Mouse (Mus musculus) G1E (cell line): ENCODE measurements around the gene Tnik. TPM values are rescaled to one million over a fixed set of nuclear protein-coding genes. Genes with fewer than 3 reads are reported as not detected.

Experiments used
- ATAC-seq: 2 replicates; pipeline ENCODE4 v1.8.0; 2016; ENCODE audit warnings: mild to moderate bottlenecking; ENCODE audit not compliant: insufficient number of reproducible peaks, poor library complexity, low FRiP score, severe bottlenecking; ENCODE audit errors: extremely low read depth
- DNase-seq: peaks from one replicate; pipeline ENCODE4 v3.0.0; 2012; ENCODE audit warnings: low spot score
- H3K27me3 ChIP-seq: 2 replicates; pipeline ENCODE4 v1.6.1; 2012; ENCODE audit warnings: mild to moderate bottlenecking, low read length, inconsistent platforms; ENCODE audit not compliant: insufficient read depth
- H3K36me3 ChIP-seq: replicated peaks from 2 replicates; pipeline ENCODE3; 2012; ENCODE audit warnings: mild to moderate bottlenecking, inconsistent platforms
- H3K4me1 ChIP-seq: 2 replicates; pipeline ENCODE4 v1.6.1; 2012; ENCODE audit warnings: low read depth, low read length, inconsistent platforms, mixed read lengths; ENCODE audit not compliant: insufficient read depth
- H3K4me3 ChIP-seq: 2 replicates; pipeline ENCODE4 v1.5.1; 2012; ENCODE audit warnings: low read depth, mild to moderate bottlenecking, inconsistent platforms, low read length, moderate library complexity, mixed read lengths
- H3K9me3 ChIP-seq: replicated peaks from 2 replicates; pipeline ENCODE4 v1.6.1; 2012; ENCODE audit warnings: inconsistent platforms
- CTCF ChIP-seq: IDR thresholded peaks from 2 replicates; pipeline ENCODE4 v1.5.1; 2012; ENCODE audit warnings: low read depth, low read length, inconsistent platforms, mixed read lengths
- GATA1 ChIP-seq: IDR thresholded peaks from 2 replicates; pipeline ENCODE4 v1.6.1; 2012; ENCODE audit warnings: borderline replicate concordance, low read length, inconsistent platforms, mixed read lengths
- GATA2 ChIP-seq: IDR thresholded peaks from 2 replicates; pipeline ENCODE4 v1.6.1; 2012; ENCODE audit warnings: low read depth, low read length, inconsistent platforms, borderline replicate concordance
- POLR2AphosphoS5 ChIP-seq: IDR thresholded peaks from 2 replicates; pipeline ENCODE4 v1.6.1; 2012; ENCODE audit warnings: low read depth, low read length, inconsistent platforms; ENCODE audit not compliant: insufficient replicate concordance
- TAL1 ChIP-seq: conservative IDR thresholded peaks from 2 replicates; pipeline ENCODE4 v1.6.1; 2012; ENCODE audit warnings: low read depth, low read length, inconsistent platforms, mixed read lengths
- polyA plus RNA-seq: library from polyadenylated mRNA; stranded (reverse); fragments of >175 nt; gene quantifications from 2 replicates; pipeline ENCODE4 v1.2.3, GENCODE M21; 2012
- total RNA-seq, 2 experiments: library from RNA; stranded (forward) in 1 of 2; stranded (reverse) in 1 of 2; fragments of 200-1000 nt in 1 of 2; fragments of >200 nt in 1 of 2; fragmentation: Nextera tagmentation in 1 of 2; gene quantifications; 2 replicates each; pipeline ENCODE4 v1.2.3; 2014 to 2017

The Tnik gene
- total and polyA plus RNA-seq, 3 experiments: 0.69 to 4.6 (median 1.1) TPM

DNA sequence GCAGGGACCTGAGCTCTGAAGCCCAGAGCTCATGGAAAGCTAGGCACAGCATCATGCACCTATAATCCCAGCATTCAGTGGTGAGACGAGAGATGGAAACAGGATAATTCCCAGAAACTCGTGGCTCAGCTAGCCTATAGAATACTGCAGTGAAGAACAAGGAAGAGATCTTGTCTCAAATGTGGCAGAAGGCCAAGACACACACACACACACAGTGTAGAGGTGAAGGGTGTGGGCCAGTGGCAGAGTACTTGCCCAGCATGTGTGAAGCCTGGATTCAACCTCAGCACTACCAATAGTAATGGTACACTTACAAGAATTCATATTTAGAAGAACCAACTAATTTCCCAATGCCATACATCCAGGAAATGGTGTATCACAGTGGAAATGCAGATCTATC is 24.9 kb upstream of the Tnik start:
- Histone ChIP-seq H3K9me3 (no peaks in the 10 kb centered on the region), H3K4me1 (no peaks in the 10 kb centered on the region), H3K36me3 (no peaks in the 10 kb centered on the region), H3K4me3 (no peak overlapping the region), H3K27me3 (peaks cover 3% of the 10 kb centered on the region; the same call in 1 of the 2 replicates)
- DNase-seq: no peak
- no peak for ATAC-seq
- TF ChIP-seq GATA1 (no peak), POLR2AphosphoS5 (no peak), GATA2 (no peak), CTCF (no peak), TAL1 (no peak)

- DNase-seq (no peak), ATAC-seq (no peak)
- Histone ChIP-seq H3K4me3 (no peak overlapping the region), H3K9me3 (no peaks in the 10 kb centered on the region), H3K4me1 (no peaks in the 10 kb centered on the region), H3K36me3 (no peaks in the 10 kb centered on the region), H3K27me3 (no peaks in the 10 kb centered on the region)
- TF ChIP-seq TAL1 (no peak), CTCF (no peak), GATA1 (no peak), POLR2AphosphoS5 (no peak), GATA2 (no peak)
Observed at GRCm38 (mm10) chr3:28242561-28242960, 20.5 kb upstream of the Tnik start.

DNA sequence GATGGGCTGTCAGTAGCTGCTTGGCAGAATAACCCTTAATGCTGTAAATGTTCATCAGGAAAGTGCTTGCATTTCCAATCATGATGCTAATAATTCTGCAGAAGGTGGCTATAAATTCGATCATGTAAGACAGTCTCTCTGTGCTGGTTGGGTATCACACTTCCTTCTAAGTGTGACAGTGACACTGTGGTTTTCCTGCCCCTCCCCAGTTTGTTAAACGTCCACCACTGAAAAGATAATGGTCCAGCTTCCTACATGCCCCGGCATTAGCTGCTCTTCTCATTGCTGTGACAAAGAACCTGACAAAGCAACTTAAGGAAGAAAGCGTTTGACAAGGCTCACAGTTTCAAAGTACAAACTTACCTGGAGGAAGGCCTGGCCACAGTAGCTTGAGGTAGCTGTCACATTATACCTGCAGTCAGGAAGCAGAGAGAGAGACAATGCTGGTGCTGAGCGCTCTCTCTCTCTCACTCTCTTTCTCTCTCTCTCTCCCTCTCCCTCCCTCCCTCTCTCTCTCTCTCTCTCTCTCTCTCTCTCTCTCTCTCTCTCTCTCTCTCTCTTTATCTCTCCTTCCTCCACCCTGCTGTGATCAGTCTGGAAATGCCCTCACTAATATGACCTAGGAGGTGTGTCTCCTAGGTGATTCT is 18.6 kb upstream of the Tnik start:
- Histone ChIP-seq H3K4me1 (no peaks in the 10 kb centered on the region), H3K4me3 (no peak overlapping the region), H3K36me3 (no peaks in the 10 kb centered on the region), H3K27me3 (no peaks in the 10 kb centered on the region), H3K9me3 (no peaks in the 10 kb centered on the region)
- no peak for TF ChIP-seq GATA2
- TF ChIP-seq POLR2AphosphoS5: no peak
- TF ChIP-seq GATA1: no peak
- TF ChIP-seq CTCF: no peak
- no peak for TF ChIP-seq TAL1
- DNase-seq (no peak), ATAC-seq (no peak)

DNA sequence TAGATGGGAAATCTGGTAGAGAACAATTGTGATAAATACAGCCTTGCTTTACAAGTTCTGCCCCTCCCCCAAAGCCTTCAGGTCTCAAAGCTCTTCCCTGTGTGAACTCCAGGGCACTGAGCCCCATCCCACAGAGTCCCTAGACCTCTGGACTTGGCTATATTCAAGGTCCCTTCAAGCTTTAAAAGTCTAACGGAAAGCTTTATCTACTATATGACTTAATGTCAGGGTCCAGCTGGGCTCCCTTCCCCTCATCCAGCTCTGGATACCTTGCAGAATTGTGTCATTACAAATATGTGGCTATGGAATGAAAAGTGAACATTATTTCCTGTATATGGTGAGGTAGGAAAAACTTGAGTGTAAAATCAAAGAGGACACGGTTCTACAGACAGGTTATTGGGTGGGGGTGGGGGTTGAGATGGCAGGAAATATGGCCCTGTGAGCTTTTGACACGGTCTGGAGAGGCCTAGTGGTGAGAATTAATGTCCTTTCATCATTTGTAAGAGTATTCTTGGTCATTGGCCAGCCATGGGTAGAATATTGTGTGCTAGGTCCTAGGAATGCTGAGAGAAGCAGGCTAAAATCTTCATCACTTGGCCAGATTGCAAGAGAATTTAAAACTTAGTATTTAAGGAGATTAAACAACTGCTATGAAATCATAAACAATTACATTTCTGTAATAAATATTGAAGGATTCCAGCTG is 14.6 kb upstream of the Tnik start:
- ATAC-seq (no peak), DNase-seq (no peak)
- H3K4me1 ChIP-seq: no peaks in the 10 kb centered on the region
- no peaks in the 10 kb centered on the region for H3K36me3 ChIP-seq
- no peak overlapping the region for H3K4me3 ChIP-seq
- H3K9me3 ChIP-seq: no peaks in the 10 kb centered on the region
- no peak for TF ChIP-seq GATA2
- TF ChIP-seq CTCF: no peak
- TF ChIP-seq TAL1: no peak
- TF ChIP-seq POLR2AphosphoS5: no peak
- TF ChIP-seq GATA1: no peak
- no peaks in the 10 kb centered on the region for H3K27me3 ChIP-seq

- no peak for DNase-seq
- H3K27me3 ChIP-seq: no peaks in the 10 kb centered on the region
- H3K4me1 ChIP-seq: no peaks in the 10 kb centered on the region
- no peak for TF ChIP-seq CTCF
- no peaks in the 10 kb centered on the region for H3K9me3 ChIP-seq
- H3K36me3 ChIP-seq: no peaks in the 10 kb centered on the region
- H3K4me3 ChIP-seq: no peak overlapping the region
- no peak for ATAC-seq
Observed at GRCm38 (mm10) chr3:28255711-28256110, 7.3 kb upstream of the Tnik start.

GRCm38 (mm10) chr3:28262371-28263001 is 528 bp upstream of the Tnik start:
- ATAC-seq (no peak), DNase-seq (no peak)
- Histone ChIP-seq H3K36me3 (no peaks in the 10 kb centered on the region), H3K27me3 (peaks cover 19% of the 10 kb centered on the region), H3K4me1 (no peaks in the 10 kb centered on the region), H3K9me3 (no peaks in the 10 kb centered on the region), H3K4me3 (no peak overlapping the region)
- no peak for TF ChIP-seq TAL1
- no peak for TF ChIP-seq POLR2AphosphoS5
- no peak for TF ChIP-seq GATA1
- no peak for TF ChIP-seq CTCF
- no peak for TF ChIP-seq GATA2
